In the genomic region with DNA sequence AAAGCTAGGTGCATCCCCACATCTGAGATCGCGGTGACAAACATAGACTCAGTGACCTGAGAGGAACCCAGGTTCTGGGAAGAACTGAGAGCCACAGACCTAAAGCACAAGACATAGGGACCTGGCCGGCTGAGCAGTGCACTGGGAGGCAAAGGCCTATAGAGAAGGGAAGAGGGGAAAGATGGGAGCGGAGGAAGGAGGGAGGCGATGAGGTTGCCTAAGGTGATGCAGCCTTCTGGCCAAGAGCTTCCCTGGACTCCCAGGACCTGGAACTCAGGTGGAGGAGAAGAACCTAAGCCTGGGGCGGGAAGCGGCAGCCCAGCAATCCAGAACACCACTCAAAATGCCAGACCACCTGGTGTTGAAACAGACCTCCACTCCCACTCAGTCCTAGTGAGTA, we compare ENCODE assay signal across 12 mouse cellular contexts. TPM values are rescaled to one million over a fixed set of nuclear protein-coding genes. Genes with fewer than 3 reads are reported as not detected.
DNase-seq lines count a peak whose midpoint lies in the region; ATAC-seq and TF ChIP-seq lines count a peak whose summit lies in the region.
"Had no signal": no experiment of that assay in that cellular context is flagged by ENCODE, and none has a peak within 500 bp of the region (broad histone marks: within the 10 kb centered on the region; RNA-seq: fewer than 3 reads in every experiment).

No protein-coding gene starts in this region.

- H3K36me3 ChIP-seq in embryonic facial prominence, embryonic 10.5 days (replicated peaks) = no peaks in the 10 kb centered on the region
- H3K36me3 ChIP-seq in forebrain, embryonic 12.5 days (replicated peaks) = no peaks in the 10 kb centered on the region
- H3K36me3 ChIP-seq in hindbrain, embryonic 16.5 days (ENCODE audit: control insufficient read depth, insufficient read depth, low read length) = no peaks in the 10 kb centered on the region
- no peaks in the 10 kb centered on the region for H3K36me3 ChIP-seq in midbrain, postnatal 0 days (ENCODE audit: insufficient read depth, low read length)

- 4% methylated on average over 7 of the region's 7 CpGs for WGBS in embryonic facial prominence, embryonic 10.5 days
- WGBS in forebrain, embryonic 12.5 days = 10% methylated on average over 7 of the region's 7 CpGs
- WGBS in hindbrain, embryonic 16.5 days = 14% methylated on average over 7 of the region's 7 CpGs
- WGBS in midbrain, postnatal 0 days = 19% methylated on average over 7 of the region's 7 CpGs

- peak overlapping the region; percentile 41 for H3K9ac ChIP-seq in forebrain, embryonic 12.5 days
- H3K9ac ChIP-seq in hindbrain, embryonic 16.5 days (ENCODE audit: low read depth, low read length) = peak overlapping the region; percentile 53
- H3K9ac ChIP-seq in midbrain, postnatal 0 days (replicated peaks; ENCODE audit: low read length, poor library complexity, severe bottlenecking) = peak overlapping the region; percentile 14; the same call in 1 of the 2 replicates
- H3K9ac ChIP-seq: lung, embryonic 14.5 days had no signal

- peak overlapping the region; percentile 66 for H3K27ac ChIP-seq in embryonic facial prominence, embryonic 10.5 days (replicated peaks)
- peak overlapping the region; percentile 76 for H3K27ac ChIP-seq in forebrain, embryonic 12.5 days
- H3K27ac ChIP-seq in hindbrain, embryonic 16.5 days (ENCODE audit: low read depth, low read length) = peak overlapping the region; percentile 93
- H3K27ac ChIP-seq in midbrain, postnatal 0 days (ENCODE audit: low read depth, low read length) = peak overlapping the region; percentile 98

- no peak for TF ChIP-seq CTCF in midbrain, postnatal 0 days (IDR thresholded peaks at IDR 0.05)

- peak; percentile 35 for DNase-seq in embryonic facial prominence, embryonic 10.5 days (ENCODE audit: low spot score)
- no peak for DNase-seq in midbrain, postnatal 0 days (ENCODE audit: low spot score)
- DNase-seq in ovary, postnatal 14 days (ENCODE audit: low spot score) = no peak
- no peak for DNase-seq in urinary bladder, postnatal 10 days (ENCODE audit: low spot score)
- DNase-seq: heart, postnatal 10 days; kidney, adult 18-20 months; lung, embryonic 14.5 days; spleen, adult 18-20 months had no signal

- H3K4me2 ChIP-seq in forebrain, embryonic 12.5 days = peak overlapping the region; percentile 39
- H3K4me2 ChIP-seq in hindbrain, embryonic 16.5 days (ENCODE audit: low read length) = peak overlapping the region; percentile 18; the same call in 1 of the 2 replicates
- H3K4me2 ChIP-seq in midbrain, postnatal 0 days (ENCODE audit: low read depth, low read length, poor library complexity, severe bottlenecking) = no peak overlapping the region
- H3K4me2 ChIP-seq: lung, embryonic 14.5 days had no signal

- H3K4me3 ChIP-seq in embryonic facial prominence, embryonic 10.5 days = no peak overlapping the region
- 0 out of 2 replicates have a peak overlapping the region, but pooled peaks have one; percentile 5 for H3K4me3 ChIP-seq in forebrain, embryonic 12.5 days (replicated peaks)
- no peak overlapping the region for H3K4me3 ChIP-seq in hindbrain, embryonic 16.5 days (ENCODE audit: low read length)
- no peak overlapping the region for H3K4me3 ChIP-seq in midbrain, postnatal 0 days (ENCODE audit: low read depth, low read length)
- H3K4me3 ChIP-seq: megakaryocyte, embryonic 14.5 days had no signal

- H3K27me3 ChIP-seq in embryonic facial prominence, embryonic 10.5 days (replicated peaks; ENCODE audit: low read depth, poor library complexity, severe bottlenecking) = peaks cover 98% of the 10 kb centered on the region
- H3K27me3 ChIP-seq in forebrain, embryonic 12.5 days = peaks cover 86% of the 10 kb centered on the region
- H3K27me3 ChIP-seq in hindbrain, embryonic 16.5 days (replicated peaks; ENCODE audit: control insufficient read depth, insufficient read depth, low read length) = peaks cover 2% of the 10 kb centered on the region; the same call in 1 of the 2 replicates
- H3K27me3 ChIP-seq in midbrain, postnatal 0 days (ENCODE audit: insufficient read depth, low read length) = no peaks in the 10 kb centered on the region

- H3K9me3 ChIP-seq in embryonic facial prominence, embryonic 10.5 days = no peaks in the 10 kb centered on the region
- no peaks in the 10 kb centered on the region for H3K9me3 ChIP-seq in forebrain, embryonic 12.5 days
- H3K9me3 ChIP-seq in hindbrain, embryonic 16.5 days (ENCODE audit: control insufficient read depth, low read length) = no peaks in the 10 kb centered on the region
- no peaks in the 10 kb centered on the region for H3K9me3 ChIP-seq in midbrain, postnatal 0 days (ENCODE audit: low read length)
- H3K9me3 ChIP-seq: megakaryocyte, embryonic 14.5 days had no signal

- H3K4me1 ChIP-seq in embryonic facial prominence, embryonic 10.5 days = peaks cover 38% of the 10 kb centered on the region
- H3K4me1 ChIP-seq in forebrain, embryonic 12.5 days = peaks cover 57% of the 10 kb centered on the region
- H3K4me1 ChIP-seq in hindbrain, embryonic 16.5 days (ENCODE audit: control insufficient read depth, insufficient read depth, low read depth, low read length) = peaks cover 45% of the 10 kb centered on the region
- H3K4me1 ChIP-seq in midbrain, postnatal 0 days (ENCODE audit: insufficient read depth, low read length) = peaks cover 27% of the 10 kb centered on the region

- ATAC-seq in forebrain, embryonic 12.5 days (ENCODE audit: low FRiP score) = peak; percentile 3; the same call in 1 of the 2 replicates
- no peak for ATAC-seq in hindbrain, embryonic 16.5 days
- no peak for ATAC-seq in midbrain, postnatal 0 days (ENCODE audit: low FRiP score)
- no peak for ATAC-seq in granulocyte monocyte progenitor cell, adult 5-6 weeks (replicated peaks; ENCODE audit: poor library complexity, severe bottlenecking)

RNA-seq across cellular contexts. Expression of gene Calcoco1, which starts 22.4 kb away (rescaled TPM):
- 33.9 and 36.4 TPM in 2 replicates for polyA plus RNA-seq in embryonic facial prominence, embryonic 10.5 days (2016; fragmentation: Nextera tagmentation; extraction: Ambion mirVana)
- polyA plus RNA-seq in forebrain, embryonic 12.5 days (2016; fragmentation: Nextera tagmentation; extraction: Ambion mirVana) = 38.8 and 42.7 TPM in 2 replicates
- 34.6 and 40.9 TPM in 2 replicates for polyA plus RNA-seq in hindbrain, embryonic 16.5 days (2015; fragmentation: Nextera tagmentation; extraction: Ambion mirVana)
- 34.4 and 34.7 TPM in 2 replicates for total RNA-seq in midbrain, postnatal 0 days (2014; rRNA removed)
- polyA plus RNA-seq in midbrain, postnatal 0 days (2015; fragmentation: Nextera tagmentation; extraction: Ambion mirVana) = 27.1 and 27.2 TPM in 2 replicates
- total RNA-seq in granulocyte monocyte progenitor cell, adult 5-6 weeks (2014; fragmentation: Nextera tagmentation) = 10.8 and 19.3 TPM in 2 replicates
- total RNA-seq in granulocyte monocyte progenitor cell, adult 5-6 weeks (2017) = 5.1 and 12.2 TPM in 2 replicates
